Mouse (Mus musculus) testis, adult 2 months (tissue): ENCODE measurements around the gene Bpi.

Experiments
- CTCF ChIP-seq: fragments of 200-500 bp; IDR thresholded peaks from 2 replicates; pipeline ENCODE4 v1.5.1; 2012; ENCODE audit warnings: low read depth, mild to moderate bottlenecking, inconsistent platforms, low read length, moderate library complexity; ENCODE audit not compliant: control insufficient read depth, insufficient read depth, insufficient replicate concordance
- POLR2A ChIP-seq: fragments of 200-500 bp; IDR thresholded peaks from 2 replicates; pipeline ENCODE4 v1.6.1; 2012; ENCODE audit warnings: low read depth, mild to moderate bottlenecking, inconsistent platforms, low read length, moderate library complexity; ENCODE audit not compliant: control insufficient read depth

GRCm38 (mm10) chr2:158299731-158300130 lies 41.8 kb downstream of the Bpi start:
- TF ChIP-seq CTCF, result no peak
- TF ChIP-seq POLR2A, result no peak
